Mouse (Mus musculus) kidney, adult 2 months (tissue): ENCODE measurements around the gene Tmem262. TPM values are rescaled to one million over a fixed set of nuclear protein-coding genes. Genes with fewer than 3 reads are reported as not detected.
A peak's percentile ranks its signal among the peaks of the same experiment; 100 is the strongest.

Experiments used
- DNase-seq: peaks from one replicate; pipeline ENCODE4 v3.0.0; 2021
- H3K27ac ChIP-seq: fragments of 200-500 bp; 2 replicates; pipeline ENCODE4 v1.5.1; 2012; ENCODE audit warnings: low read depth, low read length, control low read depth, inconsistent platforms; ENCODE audit not compliant: insufficient read depth
- H3K27me3 ChIP-seq: fragments of 200-500 bp; replicated peaks from 2 replicates; pipeline ENCODE4 v1.6.1; 2012; ENCODE audit warnings: mild to moderate bottlenecking, moderate library complexity, low read length, inconsistent platforms; ENCODE audit not compliant: control insufficient read depth, insufficient read depth
- H3K36me3 ChIP-seq: fragments of 200-500 bp; 2 replicates; pipeline ENCODE4 v1.6.1; 2012; ENCODE audit warnings: mild to moderate bottlenecking, moderate library complexity, low read length, inconsistent platforms; ENCODE audit not compliant: control insufficient read depth, insufficient read depth
- H3K4me1 ChIP-seq: fragments of 200-500 bp; 2 replicates; pipeline ENCODE4 v1.6.1; 2011; ENCODE audit warnings: low read length; ENCODE audit not compliant: control insufficient read depth, insufficient read depth
- H3K4me3 ChIP-seq: fragments of 200-500 bp; 2 replicates; pipeline ENCODE4 v1.5.1; 2011; ENCODE audit warnings: mild to moderate bottlenecking, low read depth, low read length, control low read depth; ENCODE audit not compliant: insufficient read depth
- CTCF ChIP-seq: fragments of 200-500 bp; conservative IDR thresholded peaks from 2 replicates; pipeline ENCODE4 v1.5.1; 2011; ENCODE audit warnings: low read depth, mild to moderate bottlenecking, control low read depth, low read length, moderate library complexity, mixed read lengths; ENCODE audit not compliant: insufficient read depth, insufficient read length
- POLR2A ChIP-seq: fragments of 200-500 bp; IDR thresholded peaks from one replicate; pipeline ENCODE4 v1.6.1; 2011; ENCODE audit warnings: low read depth, low read length, control low read depth
- WGBS: fragments of 180-500 bp; shearing (Covaris S2); methylation state at CpG from one replicate; pipeline ENCODE4 v1.1.7; 2018; 5-methylcytosine and 5-hydroxymethylcytosine counted together
- polyA plus RNA-seq: library from polyadenylated mRNA; depleted of rRNA; stranded (reverse); fragments of >200 nt; gene quantifications from 2 replicates; pipeline ENCODE4 v1.2.3, GENCODE M21; 2012

Tmem262 gene
- polyA plus RNA-seq, 1 experiment = 0.58 TPM

GRCm38 (mm10) chr19:6104476-6104875 is 24.6 kb downstream of the Tmem262 start:
- H3K27ac ChIP-seq = no peak overlapping the region
- no peaks in the 10 kb centered on the region for H3K4me1 ChIP-seq
- H3K4me3 ChIP-seq = no peak overlapping the region
- 74% methylated on average over 4 of the region's 4 CpGs for WGBS
- DNase-seq = no peak
- TF ChIP-seq CTCF (no peak), POLR2A (no peak)
- H3K36me3 ChIP-seq = no peaks in the 10 kb centered on the region
- H3K27me3 ChIP-seq = no peaks in the 10 kb centered on the region

DNA sequence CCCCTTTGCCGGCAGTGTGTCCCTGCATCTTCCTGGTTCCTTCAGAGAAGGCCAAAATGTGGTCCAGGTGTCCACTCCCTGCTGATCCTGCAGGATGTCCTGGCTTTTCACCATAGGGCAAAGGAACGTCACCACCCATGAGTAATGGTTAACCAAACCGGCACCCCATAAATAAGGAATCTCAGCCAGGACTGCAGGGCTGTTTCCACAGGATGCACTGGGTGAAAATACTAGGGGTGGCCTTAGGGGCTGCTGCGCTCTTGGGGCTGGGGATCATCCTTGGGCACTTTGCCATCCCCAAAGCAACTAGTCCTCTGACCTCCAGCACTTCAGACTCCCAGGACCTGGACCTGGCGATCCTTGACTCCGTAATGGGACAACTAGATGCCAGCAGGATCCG is 25.8 kb downstream of the Tmem262 start, which contains the start of gene Naaladl1:
Gene Naaladl1, plus strand, starts transcription at position 197 of the 400 bp plus-strand sequence.
- WGBS = 62% methylated on average over 7 of the region's 7 CpGs
- no peaks in the 10 kb centered on the region for H3K27me3 ChIP-seq
- H3K36me3 ChIP-seq = no peaks in the 10 kb centered on the region
- H3K27ac ChIP-seq = no peak within 1 kb of the TSS
- no peak for TF ChIP-seq CTCF
- TF ChIP-seq POLR2A = no peak
- no peak within 1 kb of the TSS for H3K4me3 ChIP-seq
- peak; percentile 40 for DNase-seq
- no peaks in the 10 kb centered on the region for H3K4me1 ChIP-seq

DNA sequence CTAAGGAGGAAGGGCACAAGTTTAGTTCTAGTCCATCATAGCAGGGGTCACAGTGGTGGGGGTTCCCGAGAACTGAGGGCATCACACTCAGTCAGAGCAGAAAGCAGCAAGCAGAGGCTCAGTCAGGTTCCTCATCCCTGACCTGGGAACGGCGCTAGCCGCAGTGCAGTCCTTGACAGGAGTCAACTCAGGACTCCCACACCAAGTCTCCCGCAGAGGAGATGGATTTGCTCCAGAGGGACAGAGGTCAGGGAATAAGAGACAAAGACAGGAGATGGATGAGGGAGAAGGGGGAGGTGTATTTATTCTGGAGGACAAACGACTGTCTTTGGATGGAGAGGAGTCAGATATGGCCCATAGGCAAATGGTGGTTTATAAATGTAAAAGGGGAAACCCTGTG is 33.3 kb downstream of the Tmem262 start:
- no peaks in the 10 kb centered on the region for H3K36me3 ChIP-seq
- H3K4me3 ChIP-seq = no peak overlapping the region
- H3K27ac ChIP-seq = no peak overlapping the region
- no peaks in the 10 kb centered on the region for H3K27me3 ChIP-seq
- WGBS = 30% methylated on average over 6 of the region's 6 CpGs
- no peak for TF ChIP-seq CTCF
- TF ChIP-seq POLR2A = no peak
- peak; percentile 69 for DNase-seq
- peaks cover 4% of the 10 kb centered on the region; the same call in 1 of the 2 replicates for H3K4me1 ChIP-seq

DNA sequence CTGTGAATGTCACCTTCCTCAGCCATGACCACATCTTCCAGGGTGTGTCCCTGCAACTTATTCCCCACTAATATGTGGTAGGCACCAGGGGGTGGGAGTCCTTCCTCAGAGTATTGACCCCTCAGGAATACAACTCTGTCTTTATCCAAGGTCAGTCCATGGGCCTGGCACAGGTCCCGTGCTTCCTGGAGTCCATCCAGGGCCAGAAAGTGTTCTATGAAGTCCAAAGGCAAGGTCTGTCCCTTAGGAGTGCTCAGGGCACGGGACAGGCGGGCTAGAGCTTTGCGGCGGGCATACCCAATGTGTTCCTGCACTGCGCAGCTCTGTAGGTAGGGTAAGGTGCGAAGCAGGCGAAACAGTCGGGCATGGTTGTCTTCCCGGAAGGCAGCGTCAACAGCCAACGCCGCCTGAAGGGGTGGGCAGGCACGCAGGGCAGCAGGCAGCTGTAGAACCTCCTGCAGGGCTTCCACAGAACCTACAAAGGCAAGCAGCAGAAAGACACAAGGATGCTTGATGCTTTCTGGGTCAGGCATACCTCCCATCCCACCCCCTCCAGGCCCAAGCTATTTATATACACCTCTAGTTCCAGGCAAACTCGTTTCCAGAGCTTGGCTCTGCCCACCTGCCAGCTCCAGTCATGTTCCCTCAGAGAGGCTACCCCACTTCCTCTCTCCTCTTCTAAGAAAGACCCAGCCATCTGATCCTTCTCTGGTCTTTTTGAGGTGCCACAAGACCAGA is 36.4 kb downstream of the Tmem262 start:
- peak; percentile 68 for DNase-seq
- no peak for TF ChIP-seq POLR2A
- TF ChIP-seq CTCF = no peak

DNA sequence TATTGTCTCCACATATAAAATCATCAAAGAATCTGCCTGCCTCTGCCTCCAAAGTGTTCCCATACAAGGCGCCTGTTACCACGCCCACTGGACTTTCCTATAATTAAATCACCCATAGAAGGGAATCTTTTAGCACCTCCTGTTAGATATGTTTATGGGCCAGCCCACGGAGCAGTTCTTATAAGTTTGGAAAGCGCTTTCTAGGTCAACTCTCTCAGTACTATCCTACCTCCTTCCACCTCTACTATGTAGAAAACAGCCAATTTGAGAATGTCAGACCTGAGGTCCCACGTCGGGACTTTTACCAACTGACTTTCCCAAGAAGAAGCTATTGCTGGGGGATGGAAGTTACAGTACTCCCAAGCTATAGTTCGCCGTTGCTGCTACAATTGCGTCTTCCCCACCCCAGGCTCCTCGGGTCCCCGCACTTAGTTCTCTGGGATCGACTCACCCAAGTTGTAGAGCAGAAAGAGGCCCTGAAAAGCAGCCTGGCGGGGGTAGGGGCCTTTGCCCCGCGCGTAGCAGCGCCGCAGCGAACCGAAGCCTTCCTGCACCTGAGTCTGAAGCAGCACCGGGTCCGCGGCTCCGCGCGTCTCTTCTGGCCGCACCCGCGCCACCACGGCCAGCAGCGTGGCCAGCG is 37.6 kb downstream of the Tmem262 start:
- Histone ChIP-seq H3K27ac (peak overlapping the region; percentile 40), H3K36me3 (no peaks in the 10 kb centered on the region), H3K27me3 (no peaks in the 10 kb centered on the region), H3K4me1 (peaks cover 7% of the 10 kb centered on the region; the same call in 1 of the 2 replicates), H3K4me3 (peak overlapping the region; percentile 77)
- no peak for TF ChIP-seq CTCF
- TF ChIP-seq POLR2A = no peak
- 4% methylated on average over 32 of the region's 32 CpGs for WGBS
- no peak for DNase-seq

More for the DNA sequence above, 36.4 kb downstream of the Tmem262 start:
- no peak overlapping the region for H3K4me3 ChIP-seq
- H3K4me1 ChIP-seq = peaks cover 7% of the 10 kb centered on the region; the same call in 1 of the 2 replicates
- WGBS = 73% methylated on average over 15 of the region's 15 CpGs
- no peak overlapping the region for H3K27ac ChIP-seq
- no peaks in the 10 kb centered on the region for H3K27me3 ChIP-seq
- no peaks in the 10 kb centered on the region for H3K36me3 ChIP-seq

- peaks cover 3% of the 10 kb centered on the region; the same call in 1 of the 2 replicates for H3K4me1 ChIP-seq
- DNase-seq = peak; percentile 95
- TF ChIP-seq CTCF (no peak), POLR2A (peak; percentile 16)
- H3K4me3 ChIP-seq = peak within 1 kb of the TSS; percentile 77
- WGBS = under 1% methylated on average over 77 of the region's 77 CpGs
- H3K27ac ChIP-seq = peak within 1 kb of the TSS; percentile 44
- H3K27me3 ChIP-seq = no peaks in the 10 kb centered on the region
- H3K36me3 ChIP-seq = no peaks in the 10 kb centered on the region
Observed at GRCm38 (mm10) chr19:6117986-6118676, 38.3 kb downstream of the Tmem262 start, which contains the start of gene Sac3d1. Gene Sac3d1 (minus strand): TSS chr19:6118650.

DNA sequence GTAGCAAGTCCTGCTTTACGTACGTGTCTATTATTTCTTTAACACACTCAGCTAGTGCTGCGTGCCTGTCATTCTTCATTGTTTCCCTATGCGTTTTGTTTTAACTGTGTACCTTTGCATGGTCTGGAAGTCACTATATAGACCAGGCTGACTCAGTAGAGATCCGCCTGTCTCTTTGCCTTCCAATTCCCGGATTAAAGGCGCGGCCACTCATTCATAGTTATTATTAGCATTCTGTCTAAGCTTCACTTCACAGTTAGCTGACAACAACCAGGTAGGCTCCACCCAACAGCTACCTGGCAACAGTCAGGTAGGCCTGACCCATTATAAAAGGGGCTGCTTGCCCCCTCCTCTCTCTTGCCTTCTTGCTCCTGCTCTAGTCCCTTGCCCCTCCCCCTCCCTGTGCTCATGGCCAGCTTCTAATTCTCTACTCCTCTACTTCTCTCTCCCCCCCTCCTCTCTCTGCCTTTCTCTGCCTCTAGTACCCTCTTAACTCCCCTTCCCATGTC is 38.9 kb downstream of the Tmem262 start:
- TF ChIP-seq POLR2A = no peak
- TF ChIP-seq CTCF = no peak
- DNase-seq = no peak
- no peaks in the 10 kb centered on the region for H3K27me3 ChIP-seq
- WGBS = 3% methylated on average over 8 of the region's 8 CpGs
- peaks cover 3% of the 10 kb centered on the region; the same call in 1 of the 2 replicates for H3K4me1 ChIP-seq
- H3K27ac ChIP-seq = peak overlapping the region; percentile 44
- H3K36me3 ChIP-seq = no peaks in the 10 kb centered on the region
- H3K4me3 ChIP-seq = peak overlapping the region; percentile 15
